Mouse (Mus musculus) small intestine, adult 2 months (tissue): Measurements from ENCODE around the gene Fam129a.

ENCODE experiments used
- CTCF ChIP-seq: fragments of 200-500 bp; IDR thresholded peaks from 2 replicates; pipeline ENCODE4 v1.5.1; 2012; ENCODE audit warnings: low read depth, mild to moderate bottlenecking, control low read depth, inconsistent platforms, low read length, moderate library complexity, mixed read lengths; ENCODE audit not compliant: insufficient replicate concordance, insufficient read length; ENCODE audit errors: extremely low read depth
- POLR2A ChIP-seq: fragments of 200-500 bp; IDR thresholded peaks from 2 replicates; pipeline ENCODE4 v1.6.1; 2012; ENCODE audit warnings: low read depth, mild to moderate bottlenecking, control low read depth, inconsistent platforms, low read length, moderate library complexity

- TF ChIP-seq POLR2A: no peak
- no peak for TF ChIP-seq CTCF
These were observed 195.2 kb downstream of the Fam129a start for GRCm38 (mm10) chr1:151766166-151766565.
